18 mouse cellular contexts compared by ENCODE assay signal in the genomic region with DNA sequence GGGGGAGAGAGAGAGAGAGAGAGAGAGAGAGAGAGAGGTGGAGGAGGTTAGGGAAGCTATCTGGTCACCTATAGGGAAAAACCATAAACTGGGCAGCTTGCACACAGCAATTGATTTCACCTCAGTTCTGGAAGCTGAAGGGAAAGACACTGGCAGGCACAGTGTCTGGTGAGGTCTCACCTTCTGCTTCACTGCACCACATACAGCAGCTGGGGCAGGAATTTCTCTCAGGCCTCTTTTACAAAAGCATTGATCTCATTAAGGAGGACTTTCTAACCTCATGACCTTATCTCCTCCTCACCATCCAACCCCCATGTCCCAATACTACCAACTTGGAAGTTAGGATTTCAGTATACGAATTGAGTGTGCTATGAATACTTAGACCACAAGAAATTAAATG. TPM values are rescaled to one million over a fixed set of nuclear protein-coding genes. Genes with fewer than 3 reads are reported as not detected.
DNase-seq lines count a peak whose midpoint lies in the region; ATAC-seq lines count a peak whose summit lies in the region.
"Had no signal": no experiment of that assay in that cellular context is flagged by ENCODE, and none has a peak within 500 bp of the region (broad histone marks: within the 10 kb centered on the region; RNA-seq: fewer than 3 reads in every experiment).

No protein-coding gene starts in this region.

- no peak overlapping the region for H3K9ac ChIP-seq in forebrain, embryonic 11.5 days (ENCODE audit: low read length)
- H3K9ac ChIP-seq in midbrain, embryonic 14.5 days (replicated peaks; ENCODE audit: low read length): no peak overlapping the region
- H3K9ac ChIP-seq: liver, postnatal 0 days had no signal

- peaks cover 10% of the 10 kb centered on the region for H3K4me1 ChIP-seq in forebrain, embryonic 11.5 days (replicated peaks; ENCODE audit: control insufficient read depth, insufficient read depth, low read length)
- peaks cover 43% of the 10 kb centered on the region for H3K4me1 ChIP-seq in forebrain, embryonic 10.5 days
- H3K4me1 ChIP-seq in midbrain, embryonic 10.5 days: peaks cover 54% of the 10 kb centered on the region
- H3K4me1 ChIP-seq in midbrain, embryonic 14.5 days (ENCODE audit: control insufficient read depth, insufficient read depth, low read length): peaks cover 26% of the 10 kb centered on the region
- H3K4me1 ChIP-seq in heart, embryonic 10.5 days: peaks cover 43% of the 10 kb centered on the region

- no peak overlapping the region for H3K4me2 ChIP-seq in forebrain, embryonic 11.5 days (ENCODE audit: low read depth, low read length, severe bottlenecking)
- H3K4me2 ChIP-seq in midbrain, embryonic 14.5 days (ENCODE audit: low read length): no peak overlapping the region

- no peak for DNase-seq in forebrain, embryonic 11.5 days (ENCODE audit: low spot score)
- no peak for DNase-seq in forebrain, embryonic 10.5 days (ENCODE audit: extremely low spot score, low spot score)
- DNase-seq in midbrain, embryonic 10.5 days (ENCODE audit: low spot score): no peak
- no peak for DNase-seq in midbrain, embryonic 14.5 days
- DNase-seq in mesoderm, embryonic 11.5 days (ENCODE audit: low read depth, low spot score): peak; percentile 18
- DNase-seq in kidney, adult 11 months: no peak
- DNase-seq in adrenal gland, adult 2 months: no peak
- no peak for DNase-seq in heart, embryonic 10.5 days (ENCODE audit: low spot score)
- DNase-seq: cerebellum, postnatal 14 days; gastrocnemius, postnatal 14 days; heart, postnatal 4 days; kidney, adult 8-10 months; kidney, postnatal 4 days; liver, postnatal 0 days; lung, postnatal 14 days; right cerebral cortex, postnatal 25 days; thymus, postnatal 14 days had no signal

- no peaks in the 10 kb centered on the region for H3K27me3 ChIP-seq in forebrain, embryonic 11.5 days (ENCODE audit: control insufficient read depth, insufficient read depth, low read length)
- H3K27me3 ChIP-seq in forebrain, embryonic 10.5 days (ENCODE audit: poor library complexity, severe bottlenecking): no peaks in the 10 kb centered on the region
- no peaks in the 10 kb centered on the region for H3K27me3 ChIP-seq in midbrain, embryonic 10.5 days (ENCODE audit: low read depth, poor library complexity, severe bottlenecking)
- no peaks in the 10 kb centered on the region for H3K27me3 ChIP-seq in midbrain, embryonic 14.5 days (ENCODE audit: control insufficient read depth, insufficient read depth, low read length)
- no peaks in the 10 kb centered on the region for H3K27me3 ChIP-seq in heart, embryonic 10.5 days (ENCODE audit: insufficient read depth, poor library complexity, severe bottlenecking)
- H3K27me3 ChIP-seq: heart, embryonic 13.5 days had no signal

- no peak overlapping the region for H3K4me3 ChIP-seq in forebrain, embryonic 11.5 days (ENCODE audit: low read depth, low read length)
- no peak overlapping the region for H3K4me3 ChIP-seq in forebrain, embryonic 10.5 days
- no peak overlapping the region for H3K4me3 ChIP-seq in midbrain, embryonic 10.5 days
- no peak overlapping the region for H3K4me3 ChIP-seq in midbrain, embryonic 14.5 days (replicated peaks; ENCODE audit: low read depth, low read length)
- no peak overlapping the region for H3K4me3 ChIP-seq in heart, embryonic 10.5 days
- H3K4me3 ChIP-seq: heart, embryonic 13.5 days had no signal

- WGBS in forebrain, embryonic 11.5 days: 24% methylated on average over 1 of the region's 1 CpGs
- 34% methylated on average over 1 of the region's 1 CpGs for WGBS in forebrain, embryonic 10.5 days
- WGBS in midbrain, embryonic 10.5 days: 40% methylated on average over 1 of the region's 1 CpGs
- 63% methylated on average over 1 of the region's 1 CpGs for WGBS in midbrain, embryonic 14.5 days
- 74% methylated on average over 1 of the region's 1 CpGs for WGBS in heart, embryonic 10.5 days

- no peaks in the 10 kb centered on the region for H3K36me3 ChIP-seq in forebrain, embryonic 11.5 days (ENCODE audit: control insufficient read depth, insufficient read depth, low read length)
- no peaks in the 10 kb centered on the region for H3K36me3 ChIP-seq in forebrain, embryonic 10.5 days (replicated peaks)
- no peaks in the 10 kb centered on the region for H3K36me3 ChIP-seq in midbrain, embryonic 10.5 days
- H3K36me3 ChIP-seq in midbrain, embryonic 14.5 days (ENCODE audit: control insufficient read depth, insufficient read depth, low read length): no peaks in the 10 kb centered on the region
- no peaks in the 10 kb centered on the region for H3K36me3 ChIP-seq in heart, embryonic 10.5 days
- H3K36me3 ChIP-seq: heart, embryonic 13.5 days had no signal

- H3K27ac ChIP-seq in forebrain, embryonic 11.5 days (ENCODE audit: low read depth, low read length): no peak overlapping the region
- H3K27ac ChIP-seq in forebrain, embryonic 10.5 days: no peak overlapping the region
- H3K27ac ChIP-seq in midbrain, embryonic 10.5 days (replicated peaks): 0 out of 2 replicates have a peak overlapping the region, but pooled peaks have one; percentile 17
- no peak overlapping the region for H3K27ac ChIP-seq in midbrain, embryonic 14.5 days (replicated peaks; ENCODE audit: low read depth, low read length)
- no peak overlapping the region for H3K27ac ChIP-seq in heart, embryonic 10.5 days
- H3K27ac ChIP-seq: heart, embryonic 13.5 days had no signal

- H3K9me3 ChIP-seq in forebrain, embryonic 11.5 days (ENCODE audit: control insufficient read depth, low read length): no peaks in the 10 kb centered on the region
- H3K9me3 ChIP-seq in forebrain, embryonic 10.5 days: no peaks in the 10 kb centered on the region
- no peaks in the 10 kb centered on the region for H3K9me3 ChIP-seq in midbrain, embryonic 10.5 days (replicated peaks)
- no peaks in the 10 kb centered on the region for H3K9me3 ChIP-seq in midbrain, embryonic 14.5 days (ENCODE audit: control insufficient read depth, low read length)
- no peaks in the 10 kb centered on the region for H3K9me3 ChIP-seq in heart, embryonic 10.5 days
- H3K9me3 ChIP-seq: heart, embryonic 13.5 days had no signal

- ATAC-seq in forebrain, embryonic 11.5 days (replicated peaks; ENCODE audit: low FRiP score): 0 out of 2 replicates have a peak, but pooled peaks have one; percentile 43
- no peak for ATAC-seq in midbrain, embryonic 14.5 days (ENCODE audit: low FRiP score, low TSS enrichment)
- ATAC-seq: liver, postnatal 0 days had no signal

RNA-seq across cellular contexts. Expression of a gene that starts 13.2 kb away (rescaled TPM):
- polyA plus RNA-seq in forebrain, embryonic 11.5 days (2014; fragmentation: Nextera tagmentation; extraction: Ambion mirVana): 12.7 and 13.1 TPM in 2 replicates
- polyA plus RNA-seq in forebrain, embryonic 10.5 days (2016; fragmentation: Nextera tagmentation; extraction: Ambion mirVana): 5.2 and 6.6 TPM in 2 replicates
- polyA plus RNA-seq in midbrain, embryonic 10.5 days (2016; fragmentation: Nextera tagmentation; extraction: Ambion mirVana): 5.6 and 6.9 TPM in 2 replicates
- 23.7 and 25.2 TPM in 2 replicates for polyA plus RNA-seq in midbrain, embryonic 14.5 days (2014; fragmentation: Nextera tagmentation; extraction: Ambion mirVana)
- 10 to 100 TPM; 19.9 to 20.9 TPM for total RNA-seq in adrenal gland, adult 2 months (2021)
- polyA plus RNA-seq in adrenal gland, adult 2 months (2012; rRNA removed): 8.3 and 9.7 TPM in 2 replicates
- 9.5 and 10.0 TPM in 2 replicates for polyA plus RNA-seq in heart, embryonic 10.5 days (2016; fragmentation: Nextera tagmentation; extraction: Ambion mirVana)
